11 mouse cellular contexts compared by ENCODE assay signal in genomic region chr14:27246424-27246823, GRCm38 (mm10).
DNase-seq lines count a peak whose midpoint lies in the region; ATAC-seq and TF ChIP-seq lines count a peak whose summit lies in the region.
"Had no signal": no experiment of that assay in that cellular context is flagged by ENCODE, and none has a peak within 500 bp of the region (broad histone marks: within the 10 kb centered on the region; RNA-seq: fewer than 3 reads in every experiment).

No protein-coding gene starts in this region.

- peak; percentile 76; the same call in 1 of the 2 replicates for TF ChIP-seq EP300 in lung, postnatal 0 days (IDR thresholded peaks at IDR 0.05)

- no peak overlapping the region for H3K9ac ChIP-seq in kidney, embryonic 15.5 days
- no peak overlapping the region for H3K9ac ChIP-seq in lung, postnatal 0 days (replicated peaks; ENCODE audit: low read depth)

- peak; percentile 36 for DNase-seq in adrenal gland, adult 2 months
- no peak for DNase-seq in adrenal gland, postnatal 4 days (ENCODE audit: low spot score in 2 of 2)
- no peak for DNase-seq in kidney, adult 18-20 months
- peak; percentile 55 to 69 for DNase-seq in cerebellum, postnatal 36 days
- DNase-seq in lung, postnatal 0 days (ENCODE audit: low spot score), result peak; percentile 30
- no peak for DNase-seq in right cerebral cortex, postnatal 25 days
- DNase-seq in right cerebral cortex, postnatal 36 days (ENCODE audit: low spot score in 2 of 2), result no peak

- ATAC-seq in kidney, embryonic 15.5 days (replicated peaks; ENCODE audit: low FRiP score), result no peak
- ATAC-seq in lung, postnatal 0 days, result peak; percentile 10; the same call in 1 of the 2 replicates
- ATAC-seq: intestine, embryonic 16.5 days had no signal

- no peak overlapping the region for H3K4me3 ChIP-seq in kidney, embryonic 15.5 days (replicated peaks)
- H3K4me3 ChIP-seq in lung, postnatal 0 days (ENCODE audit: low read depth, low read length), result no peak overlapping the region

- H3K4me2 ChIP-seq in kidney, embryonic 15.5 days, result no peak overlapping the region
- H3K4me2 ChIP-seq in lung, postnatal 0 days (replicated peaks; ENCODE audit: low read depth, low read length), result no peak overlapping the region

- no peaks in the 10 kb centered on the region for H3K9me3 ChIP-seq in kidney, embryonic 15.5 days (replicated peaks)
- no peaks in the 10 kb centered on the region for H3K9me3 ChIP-seq in lung, postnatal 0 days (ENCODE audit: low read length)

- H3K4me1 ChIP-seq in kidney, embryonic 15.5 days, result peaks cover 9% of the 10 kb centered on the region; the same call in 1 of the 2 replicates
- H3K4me1 ChIP-seq in lung, postnatal 0 days (ENCODE audit: insufficient read depth, low read depth, low read length), result no peaks in the 10 kb centered on the region

- peak overlapping the region; percentile 33; the same call in 1 of the 2 replicates for H3K27ac ChIP-seq in kidney, embryonic 15.5 days
- H3K27ac ChIP-seq in lung, postnatal 0 days (ENCODE audit: low read length), result peak overlapping the region; percentile 69
- H3K27ac ChIP-seq: macrophage; stomach, postnatal 0 days had no signal

- TF ChIP-seq CTCF in lung, postnatal 0 days (IDR thresholded peaks at IDR 0.05), result no peak

- H3K27me3 ChIP-seq in kidney, embryonic 15.5 days, result no peaks in the 10 kb centered on the region
- H3K27me3 ChIP-seq in lung, postnatal 0 days (replicated peaks; ENCODE audit: insufficient read depth, low read length), result no peaks in the 10 kb centered on the region

- WGBS in kidney, embryonic 15.5 days, result 78% methylated on average over 5 of the region's 5 CpGs
- WGBS in lung, postnatal 0 days, result 63% methylated on average over 5 of the region's 5 CpGs

- no peaks in the 10 kb centered on the region for H3K36me3 ChIP-seq in kidney, embryonic 15.5 days
- H3K36me3 ChIP-seq in lung, postnatal 0 days (ENCODE audit: insufficient read depth, low read length), result no peaks in the 10 kb centered on the region

Comparison
In these comparisons a context has a peak if more than half of its experiments do, and no peak if none do; other contexts are left out.
1. DNase-seq: peak in adrenal gland, adult 2 months (single experiment), cerebellum, postnatal 36 days (2 of 2) and lung, postnatal 0 days (single experiment); none in adrenal gland, postnatal 4 days (0 of 2), kidney, adult 18-20 months (single experiment), right cerebral cortex, postnatal 25 days (single experiment) and right cerebral cortex, postnatal 36 days (0 of 2).